Mouse (Mus musculus) layer of hippocampus, adult 8-10 months (tissue): ENCODE measurements around the gene Ywhae. TPM values are rescaled to one million over a fixed set of nuclear protein-coding genes. Genes with fewer than 3 reads are reported as not detected.
"Not testable (repeated sequence)": the region's sequence is repeated elsewhere in the genome, so short reads cannot be mapped to it uniquely, and the experiment has no call there.

Experiments
- DNase-seq, 2 experiments: peaks; one replicate each; pipeline ENCODE4 v3.0.0; 2022; ENCODE audit warnings: low spot score in 2 of 2
- total RNA-seq, 4 experiments: library from RNA; stranded (reverse); gene quantifications; 2 replicates each; pipeline ENCODE4 v1.2.4; 2022

The Ywhae gene
- 1,000 to 10,000 TPM; 1,071 to 1,270 (median 1,168) TPM for total RNA-seq

- peak; percentile 88 to 90 for DNase-seq
These were observed at the start of gene Ywhae for GRCm38 (mm10) chr11:75732434-75733226. Gene Ywhae (plus strand): TSS chr11:75732869.

- DNase-seq = no peak
These were observed 48.2 kb upstream of the Ywhae start for GRCm38 (mm10) chr11:75684462-75684861.

- no peak for DNase-seq
These were observed 47.7 kb upstream of the Ywhae start for GRCm38 (mm10) chr11:75684956-75685355.

GRCm38 (mm10) chr11:75687343-75687993 lies 45.2 kb upstream of the Ywhae start:
- DNase-seq = no peak

- no peak for DNase-seq
These were observed 44.5 kb upstream of the Ywhae start for GRCm38 (mm10) chr11:75688132-75688531.

GRCm38 (mm10) chr11:75689977-75690376 lies 42.7 kb upstream of the Ywhae start:
- DNase-seq = no peak

GRCm38 (mm10) chr11:75691047-75691446 lies 41.6 kb upstream of the Ywhae start:
- DNase-seq = no peak

- no peak for DNase-seq
These were observed 39.1 kb upstream of the Ywhae start for GRCm38 (mm10) chr11:75693570-75693969.

GRCm38 (mm10) chr11:75697464-75697863 lies 35.2 kb upstream of the Ywhae start:
- not testable (repeated sequence) for DNase-seq

- DNase-seq = no peak
These were observed 32.1 kb upstream of the Ywhae start for GRCm38 (mm10) chr11:75700557-75700956.

- no peak for DNase-seq
These were observed 29.9 kb upstream of the Ywhae start for GRCm38 (mm10) chr11:75702761-75703160.

- DNase-seq = no peak
These were observed 28.9 kb upstream of the Ywhae start for GRCm38 (mm10) chr11:75703748-75704147.

GRCm38 (mm10) chr11:75713949-75714348 lies 18.7 kb upstream of the Ywhae start:
- DNase-seq = no peak

- no peak for DNase-seq
These were observed 17.1 kb upstream of the Ywhae start for GRCm38 (mm10) chr11:75715556-75715955.

GRCm38 (mm10) chr11:75716661-75717325 lies 15.9 kb upstream of the Ywhae start:
- DNase-seq = no peak

- DNase-seq = no peak
These were observed 10.3 kb upstream of the Ywhae start for GRCm38 (mm10) chr11:75722339-75722738.

- DNase-seq = no peak
These were observed 5.5 kb upstream of the Ywhae start for GRCm38 (mm10) chr11:75727168-75727567.

- DNase-seq = not testable (repeated sequence)
These were observed 5.0 kb upstream of the Ywhae start for GRCm38 (mm10) chr11:75727659-75728058.

- DNase-seq = peak; percentile 46 to 58
These were observed 715 bp downstream of the Ywhae start for GRCm38 (mm10) chr11:75733227-75733940.

GRCm38 (mm10) chr11:75735462-75736252 lies 3.0 kb downstream of the Ywhae start:
- no peak for DNase-seq

GRCm38 (mm10) chr11:75736978-75737377 lies 4.3 kb downstream of the Ywhae start:
- no peak for DNase-seq
